Mouse (Mus musculus): ENCODE measurements at regions not wholly inside any gene's neighbourhood (a gene's known extent, or its start where the extent isn't known, plus 50 kb on each side); places are given as distances from the start of the nearest gene placed in this dataset.

DNA sequence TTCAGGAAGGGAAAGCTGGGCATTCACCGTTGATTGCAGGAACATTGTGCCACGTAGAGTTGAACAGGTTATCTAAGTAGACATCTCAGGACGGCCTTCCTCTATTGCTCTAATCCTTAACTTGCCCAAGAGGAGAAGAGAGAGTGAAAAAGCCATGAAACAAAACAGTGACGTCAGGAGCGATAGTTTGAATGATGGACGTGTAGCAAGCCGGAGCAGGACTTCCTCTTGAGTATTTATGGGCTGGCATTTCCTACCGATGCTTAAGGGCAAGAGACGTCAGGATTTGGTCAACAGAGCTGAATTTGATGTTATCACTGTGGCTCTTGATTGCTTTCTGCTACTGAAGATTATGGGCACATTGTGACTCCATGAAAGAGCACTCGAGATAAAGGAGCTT lies 130.5 kb upstream of the Arhgap28 start:
- no peak for ATAC-seq (ENCODE audit: insufficient number of reproducible peaks, insufficient read depth, low FRiP score, low TSS enrichment, low read depth)
- peaks cover 17% of the 10 kb centered on the region for H3K4me1 ChIP-seq
- WGBS, result 67% methylated on average over 10 of the region's 10 CpGs
- H3K36me3 ChIP-seq, result no peaks in the 10 kb centered on the region
- no peak overlapping the region for H3K4me2 ChIP-seq
- H3K27ac ChIP-seq, result no peak overlapping the region
- H3K4me3 ChIP-seq, result no peak overlapping the region
- no peaks in the 10 kb centered on the region for H3K9me3 ChIP-seq
- no peaks in the 10 kb centered on the region for H3K27me3 ChIP-seq
- H3K9ac ChIP-seq, result no peak overlapping the region

GRCm38 (mm10) chr17:68135436-68135835 lies 131.5 kb upstream of the Arhgap28 start:
- Histone ChIP-seq H3K9me3 (no peaks in the 10 kb centered on the region), H3K9ac (no peak overlapping the region), H3K4me1 (peaks cover 10% of the 10 kb centered on the region), H3K27ac (no peak overlapping the region), H3K27me3 (no peaks in the 10 kb centered on the region), H3K4me2 (no peak overlapping the region), H3K4me3 (no peak overlapping the region), H3K36me3 (no peaks in the 10 kb centered on the region)
- 39% methylated on average over 5 of the region's 5 CpGs for WGBS
- ATAC-seq (ENCODE audit: insufficient number of reproducible peaks, insufficient read depth, low FRiP score, low TSS enrichment, low read depth), result no peak

GRCm38 (mm10) chr17:68143307-68143706 lies 130.3 kb upstream of the L3mbtl4 start:
- ATAC-seq (ENCODE audit: insufficient number of reproducible peaks, insufficient read depth, low FRiP score, low TSS enrichment, low read depth), result no peak
- 80% methylated on average over 7 of the region's 7 CpGs for WGBS
- H3K27me3 ChIP-seq, result no peaks in the 10 kb centered on the region

DNA sequence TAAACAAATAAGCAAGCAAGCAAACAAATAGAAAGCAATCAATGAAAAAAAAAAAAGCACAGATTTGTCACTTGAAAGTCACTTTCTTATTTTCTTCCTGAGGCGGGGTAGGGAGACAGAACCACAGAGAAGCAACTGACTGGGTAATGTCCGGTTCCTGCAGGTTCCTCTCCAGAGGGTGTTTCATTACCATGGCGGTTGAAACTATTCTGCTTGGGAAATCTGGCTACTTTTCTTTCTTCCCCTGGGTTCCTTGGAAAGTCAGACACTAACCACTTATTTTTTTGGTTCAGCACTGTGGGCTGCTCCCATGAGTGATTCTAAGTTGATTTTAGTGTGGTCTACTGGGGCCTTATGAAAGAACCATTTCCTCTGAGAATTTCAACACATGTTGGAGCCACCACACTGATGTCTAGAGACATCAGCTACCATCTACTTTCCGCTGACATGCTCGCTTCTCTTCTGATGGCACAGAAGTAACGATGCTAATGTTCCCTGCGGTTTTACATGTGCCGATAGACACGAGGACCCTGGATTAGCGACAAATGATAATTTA lies 124.3 kb upstream of the L3mbtl4 start:
- no peak overlapping the region for H3K4me2 ChIP-seq
- WGBS, result 90% methylated on average over 10 of the region's 10 CpGs
- H3K9me3 ChIP-seq, result peaks cover 2% of the 10 kb centered on the region; the same call in 1 of the 2 replicates
- no peaks in the 10 kb centered on the region for H3K36me3 ChIP-seq
- no peaks in the 10 kb centered on the region for H3K4me1 ChIP-seq
- no peak overlapping the region for H3K27ac ChIP-seq
- H3K4me3 ChIP-seq, result no peak overlapping the region
- no peak overlapping the region for H3K9ac ChIP-seq
- no peak for ATAC-seq (ENCODE audit: insufficient number of reproducible peaks, insufficient read depth, low FRiP score, low TSS enrichment, low read depth)
- H3K27me3 ChIP-seq, result no peaks in the 10 kb centered on the region

More at GRCm38 (mm10) chr17:68143307-68143706, 130.3 kb upstream of the L3mbtl4 start:
- Histone ChIP-seq H3K4me1 (no peaks in the 10 kb centered on the region), H3K9me3 (peaks cover 3% of the 10 kb centered on the region; the same call in 1 of the 2 replicates), H3K4me2 (no peak overlapping the region), H3K36me3 (no peaks in the 10 kb centered on the region), H3K9ac (no peak overlapping the region), H3K4me3 (no peak overlapping the region), H3K27ac (no peak overlapping the region)

- no peak for ATAC-seq (ENCODE audit: insufficient number of reproducible peaks, insufficient read depth, low FRiP score, low TSS enrichment, low read depth)
- peaks cover 6% of the 10 kb centered on the region for H3K4me1 ChIP-seq
- H3K9ac ChIP-seq, result no peak overlapping the region
- H3K4me3 ChIP-seq, result no peak overlapping the region
- no peaks in the 10 kb centered on the region for H3K27me3 ChIP-seq
- no peak overlapping the region for H3K4me2 ChIP-seq
- WGBS, result 92% methylated on average over 11 of the region's 11 CpGs
- no peaks in the 10 kb centered on the region for H3K36me3 ChIP-seq
- no peak overlapping the region for H3K27ac ChIP-seq
- no peaks in the 10 kb centered on the region for H3K9me3 ChIP-seq
Observed at GRCm38 (mm10) chr17:68152438-68153120, 121.0 kb upstream of the L3mbtl4 start.

GRCm38 (mm10) chr17:68154879-68155278 lies 118.7 kb upstream of the L3mbtl4 start:
- H3K27me3 ChIP-seq, result no peaks in the 10 kb centered on the region
- H3K9me3 ChIP-seq, result no peaks in the 10 kb centered on the region
- no peak overlapping the region for H3K4me3 ChIP-seq
- H3K4me2 ChIP-seq, result no peak overlapping the region
- ATAC-seq (ENCODE audit: insufficient number of reproducible peaks, insufficient read depth, low FRiP score, low TSS enrichment, low read depth), result no peak
- 82% methylated on average over 4 of the region's 4 CpGs for WGBS
- no peak overlapping the region for H3K9ac ChIP-seq
- no peaks in the 10 kb centered on the region for H3K36me3 ChIP-seq
- peaks cover 22% of the 10 kb centered on the region for H3K4me1 ChIP-seq
- no peak overlapping the region for H3K27ac ChIP-seq

DNA sequence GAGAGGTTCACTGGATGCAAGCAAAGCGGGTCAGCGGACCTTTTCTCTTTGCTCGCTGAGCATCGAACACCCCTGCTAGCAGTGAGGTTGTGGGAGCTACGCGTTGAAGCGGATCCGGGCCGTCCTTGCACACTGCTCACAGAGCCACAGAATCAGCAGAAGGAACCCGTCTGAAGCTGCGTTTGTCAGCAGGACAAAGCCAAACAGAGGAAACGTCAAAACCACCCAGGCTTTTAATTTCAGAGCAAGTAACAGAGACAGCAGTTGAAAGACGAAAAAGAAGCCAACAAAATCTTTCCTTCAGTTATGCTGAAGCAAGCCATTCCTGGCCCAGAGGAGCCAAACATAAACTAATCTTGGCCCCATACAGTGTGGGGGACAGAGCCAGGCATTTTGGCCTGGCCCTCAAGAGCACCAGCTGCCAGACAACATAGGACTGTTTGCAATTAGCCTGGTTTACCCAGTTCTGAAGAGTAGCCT lies 115.4 kb upstream of the L3mbtl4 start:
- WGBS, result 35% methylated on average over 13 of the region's 13 CpGs
- no peaks in the 10 kb centered on the region for H3K9me3 ChIP-seq
- ATAC-seq (ENCODE audit: insufficient number of reproducible peaks, insufficient read depth, low FRiP score, low TSS enrichment, low read depth), result 0 out of 2 replicates have a peak, but pooled peaks have one; percentile 75
- H3K9ac ChIP-seq, result no peak overlapping the region
- no peaks in the 10 kb centered on the region for H3K27me3 ChIP-seq
- H3K4me2 ChIP-seq, result peak overlapping the region; percentile 16; the same call in 1 of the 2 replicates
- peaks cover 28% of the 10 kb centered on the region for H3K4me1 ChIP-seq
- H3K36me3 ChIP-seq, result no peaks in the 10 kb centered on the region
- no peak overlapping the region for H3K4me3 ChIP-seq
- peak overlapping the region; percentile 86 for H3K27ac ChIP-seq

DNA sequence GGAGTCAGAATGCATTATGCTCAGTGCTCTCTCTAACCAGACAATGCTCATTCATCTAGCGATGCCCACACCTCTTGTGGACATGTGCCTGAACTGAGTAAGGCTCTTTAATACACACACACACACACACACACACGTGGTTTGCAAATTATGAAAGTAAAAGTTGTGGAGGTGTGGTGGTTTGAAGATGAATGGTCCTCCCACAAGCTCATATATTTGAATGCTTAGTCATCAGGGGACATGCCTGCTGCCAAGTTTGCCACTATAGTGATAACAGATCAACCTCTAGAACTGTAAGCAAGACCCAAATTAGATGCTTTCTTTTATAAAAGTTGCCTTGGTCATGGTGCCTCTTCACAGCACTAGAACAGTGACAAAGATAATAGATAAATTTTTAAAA lies 112.5 kb upstream of the L3mbtl4 start:
- Histone ChIP-seq H3K27me3 (no peaks in the 10 kb centered on the region), H3K4me1 (peaks cover 53% of the 10 kb centered on the region), H3K27ac (no peak overlapping the region), H3K4me2 (no peak overlapping the region), H3K9me3 (no peaks in the 10 kb centered on the region), H3K36me3 (no peaks in the 10 kb centered on the region), H3K9ac (no peak overlapping the region), H3K4me3 (no peak overlapping the region)
- WGBS, result 79% methylated on average over 2 of the region's 2 CpGs
- no peak for ATAC-seq (ENCODE audit: insufficient number of reproducible peaks, insufficient read depth, low FRiP score, low TSS enrichment, low read depth)

GRCm38 (mm10) chr17:68163545-68163944 lies 110.1 kb upstream of the L3mbtl4 start:
- Histone ChIP-seq H3K4me2 (peak overlapping the region; percentile 24; the same call in 1 of the 2 replicates), H3K4me3 (no peak overlapping the region), H3K9me3 (no peaks in the 10 kb centered on the region), H3K27ac (peak overlapping the region; percentile 80), H3K36me3 (no peaks in the 10 kb centered on the region), H3K9ac (no peak overlapping the region), H3K27me3 (no peaks in the 10 kb centered on the region), H3K4me1 (peaks cover 41% of the 10 kb centered on the region)
- 25% methylated on average over 4 of the region's 4 CpGs for WGBS
- 0 out of 2 replicates have a peak, but pooled peaks have one; percentile 53 for ATAC-seq (ENCODE audit: insufficient number of reproducible peaks, insufficient read depth, low FRiP score, low TSS enrichment, low read depth)

DNA sequence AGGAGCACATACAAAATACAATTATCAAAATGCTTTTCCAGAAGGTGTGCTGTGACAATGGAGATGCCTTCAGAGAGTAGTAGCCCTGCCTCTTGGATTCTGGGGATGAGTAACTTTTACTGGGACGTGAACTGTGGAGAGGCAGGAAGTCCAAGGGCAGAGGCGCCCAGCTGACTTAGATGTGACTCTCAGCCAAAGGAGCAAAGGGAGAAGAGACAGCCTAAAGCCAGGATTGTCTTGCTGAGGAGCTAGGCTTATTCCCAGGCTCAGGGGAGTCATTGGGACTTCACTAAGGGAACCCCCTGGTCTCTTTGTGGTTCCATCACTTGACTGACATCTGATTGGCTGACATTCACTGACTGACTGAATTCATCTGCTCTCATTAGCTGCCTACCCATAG lies 108.9 kb upstream of the L3mbtl4 start:
- ATAC-seq (ENCODE audit: insufficient number of reproducible peaks, insufficient read depth, low FRiP score, low TSS enrichment, low read depth), result no peak
- Histone ChIP-seq H3K36me3 (no peaks in the 10 kb centered on the region), H3K4me2 (no peak overlapping the region), H3K27ac (peak overlapping the region; percentile 80), H3K4me1 (peaks cover 35% of the 10 kb centered on the region), H3K27me3 (no peaks in the 10 kb centered on the region), H3K9me3 (no peaks in the 10 kb centered on the region), H3K4me3 (no peak overlapping the region), H3K9ac (no peak overlapping the region)
- 65% methylated on average over 2 of the region's 2 CpGs for WGBS

DNA sequence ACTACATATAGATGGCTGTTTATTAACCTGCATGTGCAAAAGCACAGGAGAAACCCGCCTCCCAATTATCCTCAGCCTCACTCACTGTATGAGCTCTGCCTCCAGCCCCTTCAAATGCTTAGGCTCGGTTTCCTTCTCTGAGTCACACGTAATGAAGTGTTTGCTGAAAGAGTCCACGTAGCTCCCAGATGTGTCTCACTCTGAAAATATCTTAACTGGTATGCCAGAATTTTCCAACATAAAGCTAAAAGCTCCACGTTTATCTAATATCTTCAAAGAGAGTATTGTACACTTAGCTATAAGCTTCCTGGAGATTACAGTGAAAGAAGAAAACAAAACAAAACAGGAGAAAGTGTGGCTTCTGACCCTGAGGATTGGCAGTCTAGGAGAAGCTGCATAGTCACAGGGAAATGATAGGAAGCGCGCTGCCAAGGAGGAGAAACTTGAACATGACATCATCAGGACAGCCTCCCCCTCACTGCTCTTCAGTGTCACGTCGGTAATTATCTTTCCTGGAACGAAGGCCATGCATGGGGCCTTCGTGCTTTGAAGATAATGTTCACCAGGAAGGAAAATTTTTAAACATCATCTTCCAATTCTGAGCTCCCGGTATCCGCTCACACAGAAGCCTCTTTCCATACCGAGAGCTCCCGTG lies 108.3 kb upstream of the L3mbtl4 start:
- peak overlapping the region; percentile 80; the same call in 1 of the 2 replicates for H3K27ac ChIP-seq
- no peak overlapping the region for H3K4me3 ChIP-seq
- H3K4me1 ChIP-seq, result peaks cover 35% of the 10 kb centered on the region
- H3K4me2 ChIP-seq, result peak overlapping the region; percentile 12; the same call in 1 of the 2 replicates
- H3K9me3 ChIP-seq, result no peaks in the 10 kb centered on the region
- no peaks in the 10 kb centered on the region for H3K36me3 ChIP-seq
- ATAC-seq (ENCODE audit: insufficient number of reproducible peaks, insufficient read depth, low FRiP score, low TSS enrichment, low read depth), result no peak
- 28% methylated on average over 15 of the region's 15 CpGs for WGBS
- no peaks in the 10 kb centered on the region for H3K27me3 ChIP-seq
- no peak overlapping the region for H3K9ac ChIP-seq

DNA sequence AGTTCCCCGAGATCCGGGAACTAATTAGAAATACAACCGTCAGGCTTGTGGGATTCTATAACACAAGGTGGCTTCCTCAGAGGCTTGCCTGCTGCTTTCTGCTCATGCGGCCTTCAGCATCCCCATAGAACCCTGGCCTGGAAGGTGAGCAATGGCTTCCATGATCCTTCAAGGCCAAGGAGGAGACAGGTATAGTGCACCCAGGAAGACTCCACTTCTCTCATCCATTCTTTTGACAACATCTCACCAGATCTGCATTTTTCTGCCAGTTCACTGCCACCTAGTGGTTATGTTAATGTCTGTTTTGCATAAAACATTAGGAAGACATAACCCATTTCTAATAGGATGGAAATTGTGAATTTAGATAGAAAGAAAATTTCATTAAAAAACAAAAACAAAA lies 107.2 kb upstream of the L3mbtl4 start:
- H3K27ac ChIP-seq, result no peak overlapping the region
- 62% methylated on average over 4 of the region's 4 CpGs for WGBS
- H3K4me1 ChIP-seq, result peaks cover 35% of the 10 kb centered on the region
- no peak overlapping the region for H3K9ac ChIP-seq
- no peak for ATAC-seq (ENCODE audit: insufficient number of reproducible peaks, insufficient read depth, low FRiP score, low TSS enrichment, low read depth)
- no peaks in the 10 kb centered on the region for H3K9me3 ChIP-seq
- H3K36me3 ChIP-seq, result no peaks in the 10 kb centered on the region
- H3K27me3 ChIP-seq, result no peaks in the 10 kb centered on the region
- no peak overlapping the region for H3K4me2 ChIP-seq
- no peak overlapping the region for H3K4me3 ChIP-seq
